Comparison of ENCODE assay signal across 11 mouse cellular contexts in genomic region chr3:34653235-34653976, GRCm38 (mm10). TPM values are rescaled to one million over a fixed set of nuclear protein-coding genes. Genes with fewer than 3 reads are reported as not detected.
DNase-seq lines count a peak whose midpoint lies in the region; ATAC-seq and TF ChIP-seq lines count a peak whose summit lies in the region.
"Had no signal": no experiment of that assay in that cellular context is flagged by ENCODE, and none has a peak within 500 bp of the region (broad histone marks: within the 10 kb centered on the region; RNA-seq: fewer than 3 reads in every experiment).

No protein-coding gene starts in this region.

- ATAC-seq in lung, embryonic 14.5 days (ENCODE audit: insufficient read depth) = no peak
- no peak for ATAC-seq in midbrain, embryonic 11.5 days (ENCODE audit: low FRiP score)
- no peak for ATAC-seq in stomach, embryonic 15.5 days (ENCODE audit: insufficient read depth, low FRiP score, low read depth)

- H3K4me3 ChIP-seq in lung, embryonic 14.5 days (ENCODE audit: low read depth, low read length) = peak overlapping the region; percentile 26
- peak overlapping the region; percentile 79 for H3K4me3 ChIP-seq in forebrain, embryonic 10.5 days
- H3K4me3 ChIP-seq in midbrain, embryonic 11.5 days (ENCODE audit: low read depth, low read length) = peak overlapping the region; percentile 92
- H3K4me3 ChIP-seq in stomach, embryonic 15.5 days (replicated peaks) = peak overlapping the region; percentile 36
- H3K4me3 ChIP-seq in gastrocnemius, adult 2 months = no peak overlapping the region

- H3K9ac ChIP-seq in lung, embryonic 14.5 days = peak overlapping the region; percentile 29
- peak overlapping the region; percentile 99 for H3K9ac ChIP-seq in midbrain, embryonic 11.5 days (ENCODE audit: low read length)
- H3K9ac ChIP-seq in stomach, embryonic 15.5 days = no peak overlapping the region

- peak; percentile 50 for DNase-seq in lung, embryonic 14.5 days
- DNase-seq in lung, postnatal 36 days = no peak
- DNase-seq in forebrain, embryonic 10.5 days (ENCODE audit: extremely low spot score, low spot score) = peak; percentile 34
- peak; percentile 95 for DNase-seq in midbrain, embryonic 11.5 days (ENCODE audit: low spot score, missing footprints)
- DNase-seq in urinary bladder, postnatal 14 days (ENCODE audit: low spot score) = no peak
- DNase-seq in gastrocnemius, adult 2 months = no peak
- no peak for DNase-seq in right cerebral cortex, postnatal 4 days
- DNase-seq: kidney, adult 2 months had no signal

- H3K36me3 ChIP-seq in lung, embryonic 14.5 days (ENCODE audit: insufficient read depth) = no peaks in the 10 kb centered on the region
- peaks cover 44% of the 10 kb centered on the region for H3K36me3 ChIP-seq in forebrain, embryonic 10.5 days (replicated peaks)
- no peaks in the 10 kb centered on the region for H3K36me3 ChIP-seq in midbrain, embryonic 11.5 days (ENCODE audit: control insufficient read depth, insufficient read depth, low read length)
- no peaks in the 10 kb centered on the region for H3K36me3 ChIP-seq in stomach, embryonic 15.5 days
- H3K36me3 ChIP-seq: G1E had no signal

- peaks cover 95% of the 10 kb centered on the region for H3K27me3 ChIP-seq in lung, embryonic 14.5 days (ENCODE audit: insufficient read depth, low read length)
- H3K27me3 ChIP-seq in forebrain, embryonic 10.5 days (ENCODE audit: poor library complexity, severe bottlenecking) = peaks cover 81% of the 10 kb centered on the region
- no peaks in the 10 kb centered on the region; the same call in none of the 2 replicates for H3K27me3 ChIP-seq in midbrain, embryonic 11.5 days (ENCODE audit: control insufficient read depth, insufficient read depth, low read length)
- H3K27me3 ChIP-seq in stomach, embryonic 15.5 days (replicated peaks) = peaks cover 70% of the 10 kb centered on the region

- 0 out of 2 replicates have a peak overlapping the region, but pooled peaks have one; percentile 33 for H3K4me2 ChIP-seq in lung, embryonic 14.5 days
- H3K4me2 ChIP-seq in midbrain, embryonic 11.5 days = peak overlapping the region; percentile 89
- no peak overlapping the region for H3K4me2 ChIP-seq in stomach, embryonic 15.5 days

- H3K4me1 ChIP-seq in lung, embryonic 14.5 days (ENCODE audit: insufficient read depth) = peaks cover 3% of the 10 kb centered on the region; the same call in 1 of the 2 replicates
- peaks cover 46% of the 10 kb centered on the region for H3K4me1 ChIP-seq in forebrain, embryonic 10.5 days
- peaks cover 34% of the 10 kb centered on the region for H3K4me1 ChIP-seq in midbrain, embryonic 11.5 days (ENCODE audit: control insufficient read depth, insufficient read depth, low read length)
- peaks cover 23% of the 10 kb centered on the region; the same call in 1 of the 2 replicates for H3K4me1 ChIP-seq in stomach, embryonic 15.5 days

- H3K9me3 ChIP-seq in lung, embryonic 14.5 days (ENCODE audit: low read depth, low read length) = no peaks in the 10 kb centered on the region
- no peaks in the 10 kb centered on the region for H3K9me3 ChIP-seq in forebrain, embryonic 10.5 days
- no peaks in the 10 kb centered on the region for H3K9me3 ChIP-seq in midbrain, embryonic 11.5 days (ENCODE audit: control insufficient read depth, low read length)
- H3K9me3 ChIP-seq in stomach, embryonic 15.5 days = no peaks in the 10 kb centered on the region

- WGBS in lung, embryonic 14.5 days = under 1% methylated on average over 26 of the region's 26 CpGs
- under 1% methylated on average over 26 of the region's 26 CpGs for WGBS in forebrain, embryonic 10.5 days
- under 1% methylated on average over 26 of the region's 26 CpGs for WGBS in midbrain, embryonic 11.5 days
- 2% methylated on average over 26 of the region's 26 CpGs for WGBS in stomach, embryonic 15.5 days

- no peak for TF ChIP-seq CTCF in lung, embryonic 14.5 days (IDR thresholded peaks at IDR 0.05; ENCODE audit: low read depth)
- no peak for TF ChIP-seq CTCF in gastrocnemius, adult 2 months (IDR thresholded peaks at IDR 0.05)

- no peak overlapping the region for H3K27ac ChIP-seq in lung, embryonic 14.5 days (ENCODE audit: low read depth)
- peak overlapping the region; percentile 99 for H3K27ac ChIP-seq in forebrain, embryonic 10.5 days
- H3K27ac ChIP-seq in midbrain, embryonic 11.5 days (ENCODE audit: low read depth, low read length) = peak overlapping the region; percentile 93
- peak overlapping the region; percentile 59; the same call in 1 of the 2 replicates for H3K27ac ChIP-seq in stomach, embryonic 15.5 days
- no peak overlapping the region for H3K27ac ChIP-seq in gastrocnemius, adult 2 months

- intact Hi-C loops in gastrocnemius, adult 2 months (cut with DNase I) = no loop called here

RNA-seq across cellular contexts. Expression of gene Sox2, which starts 3.2 kb away (rescaled TPM):
- 4.0 and 5.0 TPM in 2 replicates for polyA plus RNA-seq in lung, embryonic 14.5 days (2014; fragmentation: Nextera tagmentation; extraction: Ambion mirVana)
- 29.2 and 29.3 TPM in 2 replicates for polyA plus RNA-seq in forebrain, embryonic 10.5 days (2016; fragmentation: Nextera tagmentation; extraction: Ambion mirVana)
- polyA plus RNA-seq in midbrain, embryonic 11.5 days (2014; fragmentation: Nextera tagmentation; extraction: Ambion mirVana) = 48.7 and 49.5 TPM in 2 replicates
- polyA plus RNA-seq in stomach, embryonic 15.5 days (2015; fragmentation: Nextera tagmentation; extraction: Ambion mirVana) = 11.6 and 14.0 TPM in 2 replicates
- not detected for total RNA-seq in gastrocnemius, adult 2 months (2021)
- total RNA-seq: megakaryocyte, adult 5-6 weeks had no signal
- polyA plus RNA-seq: G1E had no signal

Comparison
In these comparisons a context has a peak if more than half of its experiments do, and no peak if none do; other contexts are left out.
1. DNase-seq: peak in lung, embryonic 14.5 days (single experiment), forebrain, embryonic 10.5 days (single experiment) and midbrain, embryonic 11.5 days (single experiment); none in lung, postnatal 36 days (single experiment), urinary bladder, postnatal 14 days (single experiment), gastrocnemius, adult 2 months (single experiment) and right cerebral cortex, postnatal 4 days (single experiment).
2. H3K27ac ChIP-seq: peak in forebrain, embryonic 10.5 days (single experiment), midbrain, embryonic 11.5 days (single experiment) and stomach, embryonic 15.5 days (single experiment); none in lung, embryonic 14.5 days (single experiment) and gastrocnemius, adult 2 months (single experiment).